Mouse (Mus musculus) embryo, embryonic 11 days (tissue): Measurements from ENCODE around the gene Aifm3.

Experiments used
- DNase-seq: peaks from one replicate; pipeline ENCODE4 v3.0.0-alpha.2; 2015

The Aifm3 gene

GRCm38 (mm10) chr16:17556180-17556579 lies 66.8 kb downstream of the Aifm3 start:
- no peak for DNase-seq

GRCm38 (mm10) chr16:17556907-17557306 lies 67.5 kb downstream of the Aifm3 start:
- DNase-seq = no peak
